Mouse (Mus musculus) myocyte (in vitro differentiated cells): ENCODE measurements around the gene Hc.

Experiments
- CEBPB ChIP-seq: IDR thresholded peaks from 2 replicates; pipeline ENCODE4 v1.6.1; 2011; ENCODE audit warnings: mild to moderate bottlenecking, moderate library complexity; ENCODE audit not compliant: poor library complexity, insufficient read depth, severe bottlenecking
- E2F4 ChIP-seq: IDR thresholded peaks from one replicate; pipeline ENCODE4 v1.6.1; 2011; ENCODE audit warnings: mild to moderate bottlenecking, control low read depth, moderate library complexity; ENCODE audit not compliant: insufficient read depth
- MAX ChIP-seq: IDR thresholded peaks from one replicate; pipeline ENCODE4 v1.6.1; 2011; ENCODE audit warnings: low read depth, mild to moderate bottlenecking, control low read depth
- MYOD1 ChIP-seq, 3 experiments: IDR thresholded peaks; one replicate each; pipeline ENCODE4 v1.6.1; 2011; ENCODE audit warnings: control low read depth in 2 of 3, low read depth in 2 of 3, mild to moderate bottlenecking in 2 of 3, moderate library complexity in 1 of 3; ENCODE audit not compliant: insufficient read length in 2 of 3, control insufficient read depth in 1 of 3
- MYOG ChIP-seq, 3 experiments: IDR thresholded peaks; one replicate each; pipeline ENCODE4 v1.6.1; 2011; ENCODE audit warnings: control low read depth in 2 of 3, low read depth in 2 of 3, mild to moderate bottlenecking in 2 of 3; ENCODE audit not compliant: insufficient read length in 2 of 3, control insufficient read depth in 1 of 3, insufficient read depth in 1 of 3
- POLR2A ChIP-seq: IDR thresholded peaks from one replicate; pipeline ENCODE4 v1.6.1; 2011; ENCODE audit warnings: low read depth, mild to moderate bottlenecking, control low read depth, moderate library complexity; ENCODE audit not compliant: insufficient read length
- POLR2AphosphoS2 ChIP-seq: IDR thresholded peaks from one replicate; pipeline ENCODE4 v1.6.1; 2011; ENCODE audit warnings: low read depth, control low read depth; ENCODE audit not compliant: insufficient read length
- REST ChIP-seq: IDR thresholded peaks from one replicate; pipeline ENCODE4 v1.6.1; 2011; ENCODE audit warnings: mild to moderate bottlenecking, control low read depth, moderate library complexity; ENCODE audit not compliant: insufficient read depth, insufficient read length
- SRF ChIP-seq: IDR thresholded peaks from one replicate; pipeline ENCODE4 v1.6.1; 2011; ENCODE audit warnings: low read depth; ENCODE audit not compliant: control insufficient read depth, insufficient read length
- TCF12 ChIP-seq: IDR thresholded peaks from one replicate; pipeline ENCODE4 v1.6.1; 2011; ENCODE audit warnings: mild to moderate bottlenecking, control low read depth; ENCODE audit not compliant: poor library complexity, insufficient read depth, severe bottlenecking
- TCF3 ChIP-seq: IDR thresholded peaks from one replicate; pipeline ENCODE4 v1.6.1; 2011; ENCODE audit warnings: low read depth, control low read depth; ENCODE audit not compliant: insufficient read length
- USF1 ChIP-seq: IDR thresholded peaks from one replicate; pipeline ENCODE4 v1.6.1; 2011; ENCODE audit warnings: low read depth, mild to moderate bottlenecking, control low read depth, moderate library complexity

- TF ChIP-seq POLR2A: no peak
- TF ChIP-seq POLR2AphosphoS2: no peak
- no peak for TF ChIP-seq MYOG (IDR thresholded peaks at IDR 0.05; ENCODE audit: control insufficient read depth in 1 of 3, insufficient read depth in 1 of 3, insufficient read length in 2 of 3, low read depth in 2 of 3)
- TF ChIP-seq MAX: no peak
- no peak for TF ChIP-seq SRF
- no peak for TF ChIP-seq TCF12
- no peak for TF ChIP-seq CEBPB
- no peak for TF ChIP-seq TCF3
- no peak for TF ChIP-seq USF1
- TF ChIP-seq MYOD1 (IDR thresholded peaks at IDR 0.05; ENCODE audit: control insufficient read depth in 1 of 3, insufficient read length in 2 of 3, low read depth in 2 of 3): no peak
- no peak for TF ChIP-seq REST
- no peak for TF ChIP-seq E2F4
These were observed 103.2 kb downstream of the Hc start for GRCm38 (mm10) chr2:34958036-34958435.
